Mouse (Mus musculus) G1E (cell line): ENCODE measurements around the gene Cox4i1. TPM values are rescaled to one million over a fixed set of nuclear protein-coding genes. Genes with fewer than 3 reads are reported as not detected.

Experiments
- ATAC-seq: 2 replicates; pipeline ENCODE4 v1.8.0; 2016; ENCODE audit warnings: mild to moderate bottlenecking; ENCODE audit not compliant: insufficient number of reproducible peaks, poor library complexity, low FRiP score, severe bottlenecking; ENCODE audit errors: extremely low read depth
- DNase-seq: peaks from one replicate; pipeline ENCODE4 v3.0.0; 2012; ENCODE audit warnings: low spot score
- H3K27me3 ChIP-seq: 2 replicates; pipeline ENCODE4 v1.6.1; 2012; ENCODE audit warnings: mild to moderate bottlenecking, low read length, inconsistent platforms; ENCODE audit not compliant: insufficient read depth
- H3K36me3 ChIP-seq: replicated peaks from 2 replicates; pipeline ENCODE3; 2012; ENCODE audit warnings: mild to moderate bottlenecking, inconsistent platforms
- H3K4me1 ChIP-seq: 2 replicates; pipeline ENCODE4 v1.6.1; 2012; ENCODE audit warnings: low read depth, low read length, inconsistent platforms, mixed read lengths; ENCODE audit not compliant: insufficient read depth
- H3K4me3 ChIP-seq: 2 replicates; pipeline ENCODE4 v1.5.1; 2012; ENCODE audit warnings: low read depth, mild to moderate bottlenecking, inconsistent platforms, low read length, moderate library complexity, mixed read lengths
- H3K9me3 ChIP-seq: replicated peaks from 2 replicates; pipeline ENCODE4 v1.6.1; 2012; ENCODE audit warnings: inconsistent platforms
- CTCF ChIP-seq: IDR thresholded peaks from 2 replicates; pipeline ENCODE4 v1.5.1; 2012; ENCODE audit warnings: low read depth, low read length, inconsistent platforms, mixed read lengths
- GATA1 ChIP-seq: IDR thresholded peaks from 2 replicates; pipeline ENCODE4 v1.6.1; 2012; ENCODE audit warnings: borderline replicate concordance, low read length, inconsistent platforms, mixed read lengths
- GATA2 ChIP-seq: IDR thresholded peaks from 2 replicates; pipeline ENCODE4 v1.6.1; 2012; ENCODE audit warnings: low read depth, low read length, inconsistent platforms, borderline replicate concordance
- POLR2AphosphoS5 ChIP-seq: IDR thresholded peaks from 2 replicates; pipeline ENCODE4 v1.6.1; 2012; ENCODE audit warnings: low read depth, low read length, inconsistent platforms; ENCODE audit not compliant: insufficient replicate concordance
- TAL1 ChIP-seq: conservative IDR thresholded peaks from 2 replicates; pipeline ENCODE4 v1.6.1; 2012; ENCODE audit warnings: low read depth, low read length, inconsistent platforms, mixed read lengths
- polyA plus RNA-seq: library from polyadenylated mRNA; stranded (reverse); fragments of >175 nt; gene quantifications from 2 replicates; pipeline ENCODE4 v1.2.3, GENCODE M21; 2012
- total RNA-seq, 2 experiments: library from RNA; stranded (forward) in 1 of 2; stranded (reverse) in 1 of 2; fragments of 200-1000 nt in 1 of 2; fragments of >200 nt in 1 of 2; fragmentation: Nextera tagmentation in 1 of 2; gene quantifications; 2 replicates each; pipeline ENCODE4 v1.2.3; 2014 to 2017

Cox4i1 gene
- total and polyA plus RNA-seq, 3 experiments: 277 to 542 (median 328) TPM

GRCm38 (mm10) chr8:120719586-120720236 lies 51.7 kb downstream of the Cox4i1 start:
- Histone ChIP-seq H3K4me3 (no peak overlapping the region), H3K27me3 (no peaks in the 10 kb centered on the region), H3K9me3 (peaks cover 67% of the 10 kb centered on the region), H3K4me1 (no peaks in the 10 kb centered on the region), H3K36me3 (no peaks in the 10 kb centered on the region)
- ATAC-seq: no peak
- TF ChIP-seq TAL1: no peak
- TF ChIP-seq POLR2AphosphoS5: no peak
- no peak for TF ChIP-seq GATA1
- no peak for TF ChIP-seq GATA2
- no peak for DNase-seq

GRCm38 (mm10) chr8:120723025-120723424 lies 55.0 kb downstream of the Cox4i1 start:
- no peaks in the 10 kb centered on the region for H3K27me3 ChIP-seq
- TF ChIP-seq POLR2AphosphoS5 (no peak), GATA2 (no peak), CTCF (no peak), TAL1 (no peak)
- no peak overlapping the region for H3K4me3 ChIP-seq
- peaks cover 67% of the 10 kb centered on the region for H3K9me3 ChIP-seq
- H3K36me3 ChIP-seq: no peaks in the 10 kb centered on the region
- H3K4me1 ChIP-seq: no peaks in the 10 kb centered on the region
- ATAC-seq (no peak), DNase-seq (no peak)

Other genes starting within 250 kb of the Cox4i1 start
- gene Gins2, start 78.9 kb upstream of the Cox4i1 start, total RNA-seq (2014; fragmentation: Nextera tagmentation): 34.6 and 43.9 TPM in 2 replicates
- gene Gins2, start 78.9 kb upstream of the Cox4i1 start, total RNA-seq (2017): 11.3 and 27.9 TPM in 2 replicates
- 49.8 and 83.4 TPM in 2 replicates for gene Gins2, start 78.9 kb upstream of the Cox4i1 start, polyA plus RNA-seq
- gene 1190005I06Rik, start 20.6 kb upstream of the Cox4i1 start, total RNA-seq (2014; fragmentation: Nextera tagmentation): not detected in 2 replicates
- gene 1190005I06Rik, start 20.6 kb upstream of the Cox4i1 start, total RNA-seq (2017): 0.71 TPM in 1 of 2 replicates, not detected in the other
- gene 1190005I06Rik, start 20.6 kb upstream of the Cox4i1 start, polyA plus RNA-seq: 0.10 and 0.26 TPM in 2 replicates
- not detected in 2 replicates for gene Gm27021, start 143 bp upstream of the Cox4i1 start, total RNA-seq (2014; fragmentation: Nextera tagmentation)
- not detected in 2 replicates for gene Gm27021, start 143 bp upstream of the Cox4i1 start, total RNA-seq (2017)
- gene Gm27021, start 143 bp upstream of the Cox4i1 start, polyA plus RNA-seq: 0.77 and 1.2 TPM in 2 replicates
- 12.3 and 18.7 TPM in 2 replicates for gene Emc8, start 351 bp downstream of the Cox4i1 start, total RNA-seq (2014; fragmentation: Nextera tagmentation)
- 40.9 and 41.6 TPM in 2 replicates for gene Emc8, start 351 bp downstream of the Cox4i1 start, total RNA-seq (2017)
- gene Emc8, start 351 bp downstream of the Cox4i1 start, polyA plus RNA-seq: 89.7 and 117 TPM in 2 replicates
- not detected in 2 replicates for gene Irf8, start 68.1 kb downstream of the Cox4i1 start, total RNA-seq (2014; fragmentation: Nextera tagmentation)
- 0.05 TPM in 1 of 2 replicates, not detected in the other for gene Irf8, start 68.1 kb downstream of the Cox4i1 start, total RNA-seq (2017)
- gene Irf8, start 68.1 kb downstream of the Cox4i1 start, polyA plus RNA-seq: 0.07 TPM in 2 replicates